8 mouse cellular contexts compared by ENCODE assay signal in genomic region chr9:33062476-33062875, GRCm38 (mm10).
A peak's percentile ranks its signal among the peaks of the same experiment; 100 is the strongest.
DNase-seq lines count a peak whose midpoint lies in the region; ATAC-seq lines count a peak whose summit lies in the region.

No protein-coding gene starts in this region.

- no peak overlapping the region for H3K4me3 ChIP-seq in embryonic facial prominence, embryonic 11.5 days (ENCODE audit: low read depth, low read length)
- H3K4me3 ChIP-seq in limb, embryonic 11.5 days (ENCODE audit: low read depth, low read length): no peak overlapping the region

- H3K4me2 ChIP-seq in embryonic facial prominence, embryonic 11.5 days (ENCODE audit: low read depth, low read length): no peak overlapping the region
- H3K4me2 ChIP-seq in limb, embryonic 11.5 days (ENCODE audit: low read depth, severe bottlenecking): no peak overlapping the region

- peak; percentile 80 for DNase-seq in R1 (ENCODE audit: low read depth, low spot score)
- DNase-seq in embryonic facial prominence, embryonic 11.5 days (ENCODE audit: low spot score): peak; percentile 93
- peak; percentile 30 to 34 for DNase-seq in heart, postnatal 14 days
- peak; percentile 84 for DNase-seq in limb, embryonic 11.5 days (ENCODE audit: low spot score)
- DNase-seq in right cerebral cortex, postnatal 25 days: peak; percentile 17
- no peak for DNase-seq in kidney, adult 18-20 months
- DNase-seq in ovary, postnatal 10 days (ENCODE audit: low spot score): no peak
- no peak for DNase-seq in spleen, postnatal 10 days (ENCODE audit: low spot score in 2 of 2)

- no peaks in the 10 kb centered on the region for H3K4me1 ChIP-seq in embryonic facial prominence, embryonic 11.5 days (ENCODE audit: control insufficient read depth, insufficient read depth, low read length)
- H3K4me1 ChIP-seq in limb, embryonic 11.5 days (ENCODE audit: control insufficient read depth, insufficient read depth, low read length): peaks cover 10% of the 10 kb centered on the region; the same call in 1 of the 2 replicates

- WGBS in embryonic facial prominence, embryonic 11.5 days: 26% methylated on average over 4 of the region's 4 CpGs
- 22% methylated on average over 4 of the region's 4 CpGs for whole genome bisulfite sequencing in limb, embryonic 11.5 days

- H3K9ac ChIP-seq in embryonic facial prominence, embryonic 11.5 days (replicated peaks; ENCODE audit: low read length): no peak overlapping the region
- H3K9ac ChIP-seq in limb, embryonic 11.5 days (ENCODE audit: low read length): no peak overlapping the region

- no peaks in the 10 kb centered on the region for H3K27me3 ChIP-seq in embryonic facial prominence, embryonic 11.5 days (ENCODE audit: control insufficient read depth, insufficient read depth, low read length)
- H3K27me3 ChIP-seq in limb, embryonic 11.5 days (ENCODE audit: control insufficient read depth, insufficient read depth, low read length): no peaks in the 10 kb centered on the region

- intact Hi-C loops in heart, postnatal 14 days (cut with DNase I): no loop called here

- H3K27ac ChIP-seq in embryonic facial prominence, embryonic 11.5 days (replicated peaks; ENCODE audit: low read depth, low read length): no peak overlapping the region
- H3K27ac ChIP-seq in limb, embryonic 11.5 days (replicated peaks; ENCODE audit: low read depth, low read length): no peak overlapping the region

- H3K36me3 ChIP-seq in embryonic facial prominence, embryonic 11.5 days (replicated peaks; ENCODE audit: control insufficient read depth, insufficient read depth, low read depth, low read length): no peaks in the 10 kb centered on the region
- no peaks in the 10 kb centered on the region for H3K36me3 ChIP-seq in limb, embryonic 11.5 days (ENCODE audit: control insufficient read depth, insufficient read depth, low read length)

- ATAC-seq in embryonic facial prominence, embryonic 11.5 days (replicated peaks; ENCODE audit: insufficient number of reproducible peaks, low FRiP score, low TSS enrichment, low read depth): peak; percentile 88
- peak; percentile 82 for ATAC-seq in limb, embryonic 11.5 days (ENCODE audit: insufficient number of reproducible peaks, low FRiP score, low TSS enrichment, low read depth)

- no peaks in the 10 kb centered on the region for H3K9me3 ChIP-seq in embryonic facial prominence, embryonic 11.5 days (replicated peaks; ENCODE audit: control insufficient read depth, low read length)
- no peaks in the 10 kb centered on the region for H3K9me3 ChIP-seq in limb, embryonic 11.5 days (ENCODE audit: control insufficient read depth, low read length)

Comparison
In these comparisons a context has a peak if more than half of its experiments do, and no peak if none do; other contexts are left out.
1. DNase-seq: peak in R1 (single experiment), embryonic facial prominence, embryonic 11.5 days (single experiment), heart, postnatal 14 days (2 of 2), limb, embryonic 11.5 days (single experiment) and right cerebral cortex, postnatal 25 days (single experiment); none in kidney, adult 18-20 months (single experiment), ovary, postnatal 10 days (single experiment) and spleen, postnatal 10 days (0 of 2).